Mouse (Mus musculus) bone marrow, adult 2 months (tissue): Measurements from ENCODE around the gene Rmnd5b. TPM values are rescaled to one million over a fixed set of nuclear protein-coding genes. Genes with fewer than 3 reads are reported as not detected.
A peak's percentile ranks its signal among the peaks of the same experiment; 100 is the strongest.

Experiments used
- H3K27ac ChIP-seq: fragments of 200-500 bp; 2 replicates; pipeline ENCODE4 v1.5.1; 2012; ENCODE audit warnings: low read depth, mild to moderate bottlenecking, control low read depth, inconsistent platforms, low read length; ENCODE audit not compliant: control insufficient read depth, poor library complexity, insufficient read depth
- H3K4me1 ChIP-seq: fragments of 200-500 bp; 2 replicates; pipeline ENCODE4 v1.6.1; 2011; ENCODE audit warnings: low read length; ENCODE audit not compliant: control insufficient read depth, insufficient read depth
- H3K4me3 ChIP-seq: fragments of 200-500 bp; replicated peaks from 2 replicates; pipeline ENCODE3; 2011; ENCODE audit warnings: mild to moderate bottlenecking, low read depth, low read length, control low read depth; ENCODE audit not compliant: control insufficient read depth
- CTCF ChIP-seq: fragments of 200-500 bp; IDR thresholded peaks from 2 replicates; pipeline ENCODE4 v1.5.1; 2011; ENCODE audit warnings: low read length, control low read depth; ENCODE audit not compliant: control insufficient read depth, insufficient read depth
- POLR2A ChIP-seq: fragments of 200-500 bp; IDR thresholded peaks from 2 replicates; pipeline ENCODE4 v1.6.1; 2011; ENCODE audit warnings: low read depth, mild to moderate bottlenecking, control low read depth, low read length, borderline replicate concordance; ENCODE audit not compliant: control insufficient read depth
- WGBS: fragments of 180-500 bp; shearing (Covaris S2); methylation state at CpG from one replicate; pipeline ENCODE4 v1.1.7; 2018; 5-methylcytosine and 5-hydroxymethylcytosine counted together
- polyA plus RNA-seq: library from polyadenylated mRNA; stranded (reverse); fragments of >200 nt; gene quantifications from 2 replicates; pipeline ENCODE4 v1.2.4, GENCODE M21; 2011; ENCODE audit warnings: low replicate concordance; ENCODE audit not compliant: missing spikeins, insufficient read depth, insufficient read length

Gene Rmnd5b
- polyA plus RNA-seq, 1 experiment, result 19.3 TPM

DNA sequence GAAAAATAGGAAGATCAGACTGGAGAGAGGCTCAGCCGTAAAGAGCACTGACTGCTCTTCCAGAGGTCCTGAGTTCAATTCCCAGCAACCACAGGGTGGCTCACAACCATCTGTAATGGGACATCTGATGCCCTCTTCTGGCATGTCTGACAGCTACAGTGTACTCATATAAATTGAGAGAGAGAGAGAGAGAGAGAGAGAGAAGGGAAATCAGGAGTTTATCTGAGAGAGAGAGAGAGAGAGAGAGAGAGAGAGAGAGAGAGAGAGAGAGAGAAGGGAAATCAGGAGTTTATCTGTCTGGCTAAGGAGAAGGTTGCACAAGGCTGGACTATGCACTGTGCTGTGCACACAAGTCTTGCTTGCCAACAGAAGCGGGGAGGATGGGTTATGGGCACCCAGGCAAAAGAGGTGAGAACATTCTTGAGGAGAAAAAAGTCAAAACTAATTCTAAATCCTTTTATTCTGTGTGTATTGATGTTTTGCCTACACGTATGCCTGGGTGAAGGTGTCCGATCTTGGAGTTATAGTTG is 17.3 kb upstream of the Rmnd5b start:
- no peak overlapping the region for H3K27ac ChIP-seq
- TF ChIP-seq POLR2A (no peak), CTCF (no peak)
- no peaks in the 10 kb centered on the region; the same call in 1 of the 2 replicates for H3K4me1 ChIP-seq
- WGBS, result 78% methylated on average over 4 of the region's 4 CpGs
- H3K4me3 ChIP-seq, result no peak overlapping the region

DNA sequence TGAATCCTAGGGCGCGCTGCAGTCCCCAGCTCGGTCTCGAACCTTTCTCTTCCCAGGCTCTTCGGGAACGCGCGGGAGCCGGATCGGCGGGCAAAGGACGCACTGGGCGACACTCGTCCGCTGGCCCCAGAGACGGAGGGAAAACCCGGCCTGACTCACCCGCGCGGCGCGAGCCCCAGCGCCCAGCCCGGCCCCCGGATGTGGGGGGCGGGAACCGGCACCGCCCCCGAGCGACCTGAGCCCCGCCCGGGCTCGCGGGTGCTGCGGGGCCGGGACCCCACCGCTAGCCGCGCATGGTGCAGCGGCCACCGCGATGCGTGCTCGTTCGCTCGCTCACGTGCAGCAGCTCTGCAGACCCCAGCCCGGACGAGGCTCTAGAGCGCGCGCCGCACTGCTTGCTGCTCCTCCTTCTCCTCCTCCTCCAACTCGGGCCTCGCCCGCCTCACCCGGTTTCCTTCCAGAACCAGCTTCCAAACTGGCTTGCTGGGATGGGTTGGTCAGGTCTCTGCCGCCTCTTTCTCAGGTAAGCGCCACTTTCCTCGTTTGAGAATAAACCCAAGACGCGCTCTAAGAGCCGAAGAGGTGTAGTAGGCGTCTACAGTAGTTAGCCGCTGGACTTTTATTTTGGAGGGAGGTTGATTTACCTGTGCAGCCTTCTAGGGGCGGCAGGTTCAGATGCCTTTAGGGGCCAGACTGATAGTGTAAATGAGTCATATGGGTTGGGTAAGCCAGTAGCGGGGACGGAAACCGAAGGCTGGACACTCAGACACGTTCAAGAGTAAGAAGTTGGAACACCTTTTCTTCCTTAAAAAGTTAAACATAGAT is 15.2 kb upstream of the Rmnd5b start, which contains the start of the genes N4bp3 and D930048N14Rik:
TSS of gene N4bp3 (minus strand) at position 152 of the 825 bp plus-strand sequence.
TSS of gene D930048N14Rik (plus strand) at position 264 of the 825 bp plus-strand sequence.
- peak within 1 kb of the TSS; percentile 37; the same call in 1 of the 2 replicates for H3K27ac ChIP-seq
- H3K4me3 ChIP-seq, result peak within 1 kb of the TSS; percentile 81
- H3K4me1 ChIP-seq, result peaks cover 4% of the 10 kb centered on the region; the same call in 1 of the 2 replicates
- TF ChIP-seq POLR2A, result no peak
- TF ChIP-seq CTCF, result no peak
- whole genome bisulfite sequencing, result 1% methylated on average over 70 of the region's 70 CpGs

DNA sequence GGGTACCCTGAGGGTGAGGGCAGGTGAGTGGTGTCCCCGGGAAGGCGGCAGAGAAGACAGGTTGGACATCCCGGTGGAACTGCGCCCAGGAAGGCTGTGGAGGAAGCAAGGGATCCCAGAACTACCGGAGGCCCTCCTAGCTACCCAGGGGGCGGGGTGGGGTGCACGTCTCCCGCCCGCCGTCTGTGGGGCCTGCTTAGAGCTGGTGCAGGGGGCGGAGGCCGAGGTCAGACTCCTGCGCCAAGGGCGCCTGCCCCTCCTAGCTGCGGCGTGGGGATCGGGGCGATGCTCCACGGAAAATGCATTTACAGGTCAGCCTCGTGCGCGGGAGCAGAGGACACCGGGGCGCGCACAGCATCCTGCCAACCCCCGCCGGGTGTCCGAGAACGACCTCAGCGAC is 14.6 kb upstream of the Rmnd5b start:
- under 1% methylated on average over 30 of the region's 30 CpGs for WGBS
- H3K4me3 ChIP-seq, result peak overlapping the region; percentile 81
- no peak for TF ChIP-seq CTCF
- TF ChIP-seq POLR2A, result no peak
- peaks cover 4% of the 10 kb centered on the region; the same call in 1 of the 2 replicates for H3K4me1 ChIP-seq
- peak overlapping the region; percentile 37; the same call in 1 of the 2 replicates for H3K27ac ChIP-seq

DNA sequence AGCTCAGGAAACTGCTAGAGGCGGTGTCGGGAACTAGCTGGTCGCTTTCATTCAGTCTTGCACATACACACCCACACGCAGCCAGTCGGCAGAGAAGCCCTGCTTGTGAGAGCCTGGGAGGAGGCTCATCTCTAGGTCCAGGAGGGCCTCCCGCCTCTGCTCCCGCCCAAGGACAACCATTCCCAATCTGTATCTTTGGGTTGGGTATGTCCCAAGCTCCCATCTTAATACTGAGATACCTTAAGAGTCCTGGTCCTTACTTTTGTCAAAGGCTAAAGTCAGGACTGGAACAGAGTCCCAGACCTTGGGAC is 14.1 kb upstream of the Rmnd5b start:
- peaks cover 4% of the 10 kb centered on the region; the same call in 1 of the 2 replicates for H3K4me1 ChIP-seq
- TF ChIP-seq CTCF (no peak), POLR2A (no peak)
- peak overlapping the region; percentile 81 for H3K4me3 ChIP-seq
- no peak overlapping the region for H3K27ac ChIP-seq
- WGBS, result 0% methylated on average over 7 of the region's 7 CpGs

DNA sequence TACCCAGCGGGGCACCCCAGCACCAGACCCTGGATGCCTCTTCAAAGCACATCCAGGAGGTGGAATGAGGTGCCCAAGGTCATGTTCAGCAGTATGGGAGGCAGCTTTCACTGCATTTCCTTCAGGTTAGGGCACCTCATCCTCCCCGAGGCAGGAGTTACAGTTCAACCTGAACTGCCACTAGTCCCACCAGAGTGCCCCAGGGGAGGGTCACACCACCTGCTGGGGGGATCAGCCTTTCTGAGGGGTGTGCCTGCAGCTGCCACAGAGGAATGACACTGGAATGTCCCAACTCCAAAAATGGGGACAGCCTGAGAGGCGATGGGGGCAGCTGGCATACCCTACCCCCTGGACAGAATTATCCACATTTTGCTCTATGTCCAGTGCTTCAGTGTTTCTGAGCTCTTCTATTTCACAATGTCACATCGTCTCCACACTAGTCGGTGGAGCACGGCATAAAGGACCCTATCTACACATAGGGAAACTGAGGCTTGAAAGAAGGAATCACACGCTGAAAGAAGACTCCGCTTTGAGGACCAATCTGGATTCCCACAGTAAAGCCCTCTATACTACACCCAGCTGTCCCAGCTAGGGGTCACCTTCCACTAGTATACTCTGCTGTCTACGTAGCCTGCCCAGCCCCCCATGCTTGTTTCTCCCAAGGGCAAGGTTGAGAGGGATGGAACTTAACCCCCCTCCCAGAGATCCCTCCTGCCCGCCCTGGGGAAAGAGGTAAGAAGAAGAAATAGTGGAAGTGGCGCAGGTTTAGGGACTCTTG is 13.6 kb upstream of the Rmnd5b start:
- WGBS, result 46% methylated on average over 11 of the region's 11 CpGs
- Histone ChIP-seq H3K27ac (no peak overlapping the region), H3K4me3 (no peak overlapping the region), H3K4me1 (peaks cover 6% of the 10 kb centered on the region)
- TF ChIP-seq CTCF, result no peak
- no peak for TF ChIP-seq POLR2A

DNA sequence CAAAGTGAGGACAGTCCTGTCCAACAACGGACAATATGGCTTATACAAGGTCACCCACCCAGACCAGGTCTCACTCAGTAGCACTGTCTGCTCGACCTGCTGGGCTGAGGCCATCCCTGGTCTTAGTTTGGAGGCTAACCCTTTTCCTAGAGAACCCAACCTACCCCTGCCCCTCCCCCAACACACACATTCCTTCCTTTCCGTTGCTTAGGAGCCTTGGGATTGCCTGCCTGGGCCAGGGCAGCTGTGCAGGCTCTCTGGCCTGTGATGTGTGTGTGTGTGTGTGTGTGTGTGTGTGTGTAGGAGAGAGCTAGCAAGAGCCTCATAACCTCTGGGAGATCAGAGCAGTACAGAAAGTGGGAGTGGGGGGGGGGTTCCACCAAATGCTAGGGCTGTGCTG is 12.9 kb upstream of the Rmnd5b start:
- H3K4me3 ChIP-seq, result no peak overlapping the region
- WGBS, result 71% methylated on average over 3 of the region's 3 CpGs
- H3K27ac ChIP-seq, result no peak overlapping the region
- H3K4me1 ChIP-seq, result peaks cover 7% of the 10 kb centered on the region
- TF ChIP-seq POLR2A (no peak), CTCF (no peak)

DNA sequence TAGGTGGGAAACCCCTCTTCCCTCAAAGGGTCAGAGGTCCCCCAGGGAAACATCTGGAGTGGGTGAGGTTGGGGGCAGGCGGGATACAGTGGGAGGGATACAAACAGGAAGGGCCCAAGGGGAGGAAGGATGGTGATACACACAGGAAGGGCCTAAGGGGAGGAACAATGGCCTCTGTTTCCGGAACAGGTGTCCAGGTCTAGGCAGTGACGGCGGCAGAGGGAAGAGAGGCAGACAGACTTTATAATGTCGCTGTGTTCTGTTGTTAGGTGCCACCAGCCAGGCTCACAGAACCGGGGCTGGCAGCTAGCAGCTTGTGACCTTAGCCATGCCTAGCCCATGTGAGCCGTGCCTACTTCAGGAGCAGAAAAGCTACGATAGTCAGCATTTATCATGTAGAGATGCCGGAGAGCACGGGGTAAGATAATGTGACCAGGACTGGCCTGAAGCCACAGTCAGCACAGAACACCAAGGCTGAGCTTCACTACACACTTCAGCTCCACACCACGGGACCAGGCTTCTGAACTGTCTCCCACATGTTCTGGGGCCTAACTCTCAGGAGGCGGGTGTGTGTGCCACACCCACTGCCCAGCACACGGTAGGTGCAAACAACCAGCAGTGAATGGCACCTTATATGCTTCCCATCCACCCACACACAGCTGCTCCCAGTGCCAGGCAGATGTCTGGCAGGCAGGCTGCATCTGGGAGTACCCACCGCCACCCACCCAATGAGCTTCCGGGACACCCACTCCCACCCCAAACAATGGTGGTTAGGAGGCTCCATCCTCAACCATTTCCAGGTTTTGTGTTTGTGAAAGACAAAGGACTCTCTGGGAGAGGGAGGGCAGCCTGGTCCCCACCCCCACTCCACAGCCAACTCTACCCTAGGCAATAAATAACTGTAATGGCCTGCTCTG is 11.3 kb upstream of the Rmnd5b start:
- no peak for TF ChIP-seq POLR2A
- 42% methylated on average over 15 of the region's 15 CpGs for WGBS
- H3K4me1 ChIP-seq, result peaks cover 7% of the 10 kb centered on the region
- no peak overlapping the region for H3K4me3 ChIP-seq
- H3K27ac ChIP-seq, result peak overlapping the region; percentile 57
